Mouse (Mus musculus) hindbrain, embryonic 11.5 days (tissue): ENCODE measurements at regions not wholly inside any gene's neighbourhood (a gene's known extent, or its start where the extent isn't known, plus 50 kb on each side); places are given as distances from the start of the nearest gene placed in this dataset.

ENCODE experiments used
- ATAC-seq: fragments of 200-750 bp; cut with Nextera tagmentation; 2 replicates; pipeline ENCODE4 v1.8.0; 2017; ENCODE audit warnings: mild to moderate bottlenecking, moderate TSS enrichment, moderate library complexity; ENCODE audit not compliant: low FRiP score
- DNase-seq: peaks from one replicate; pipeline ENCODE4 v3.0.0-alpha.2; 2015; ENCODE audit warnings: low spot score
- H3K27ac ChIP-seq: fragments of 300-500 bp; sonication (generic); 2 replicates; pipeline ENCODE4 v1.5.1; 2014; ENCODE audit warnings: mild to moderate bottlenecking, low read depth, low read length
- H3K27me3 ChIP-seq: fragments of 300-500 bp; sonication (generic); 2 replicates; pipeline ENCODE4 v1.6.1; 2014; ENCODE audit warnings: mild to moderate bottlenecking, low read length, moderate library complexity, mixed read lengths; ENCODE audit not compliant: control insufficient read depth, insufficient read depth
- H3K36me3 ChIP-seq: fragments of 300-500 bp; sonication (generic); 2 replicates; pipeline ENCODE4 v1.6.1; 2014; ENCODE audit warnings: mild to moderate bottlenecking, low read length, moderate library complexity, mixed read lengths; ENCODE audit not compliant: control insufficient read depth, insufficient read depth
- H3K4me1 ChIP-seq: fragments of 300-500 bp; sonication (generic); replicated peaks from 2 replicates; pipeline ENCODE4 v1.6.1; 2014; ENCODE audit warnings: low read length, mixed read lengths; ENCODE audit not compliant: control insufficient read depth, insufficient read depth
- H3K4me2 ChIP-seq: fragments of 300-500 bp; sonication (generic); replicated peaks from 2 replicates; pipeline ENCODE4 v1.6.1; 2014; ENCODE audit warnings: mild to moderate bottlenecking, low read depth, low read length
- H3K4me3 ChIP-seq: fragments of 300-500 bp; sonication (generic); 2 replicates; pipeline ENCODE4 v1.5.1; 2014; ENCODE audit warnings: low read depth, low read length
- H3K9ac ChIP-seq: fragments of 300-500 bp; sonication (generic); 2 replicates; pipeline ENCODE4 v1.6.1; 2014; ENCODE audit warnings: low read depth, low read length
- H3K9me3 ChIP-seq: fragments of 300-500 bp; sonication (generic); 2 replicates; pipeline ENCODE4 v1.6.1; 2016; ENCODE audit warnings: low read length; ENCODE audit not compliant: control insufficient read depth
- WGBS: fragments of 180-500 bp; shearing (Covaris S2); extraction: QIAGEN DNeasy Blood & Tissue Kit; methylation state at CpG from one replicate; pipeline ENCODE4 v1.1.7; 2014; 5-methylcytosine and 5-hydroxymethylcytosine counted together

GRCm38 (mm10) chr9:85088556-85089338, 223.8 kb upstream of the Gm11114 start:
- WGBS = 86% methylated on average over 6 of the region's 6 CpGs
- no peak overlapping the region for H3K4me2 ChIP-seq
- DNase-seq (no peak), ATAC-seq (no peak)
- H3K9ac ChIP-seq = no peak overlapping the region
- no peaks in the 10 kb centered on the region for H3K4me1 ChIP-seq
- no peaks in the 10 kb centered on the region for H3K36me3 ChIP-seq
- no peaks in the 10 kb centered on the region for H3K27me3 ChIP-seq
- no peaks in the 10 kb centered on the region for H3K9me3 ChIP-seq
- H3K4me3 ChIP-seq = no peak overlapping the region
- H3K27ac ChIP-seq = no peak overlapping the region

- H3K27ac ChIP-seq = no peak overlapping the region
- H3K27me3 ChIP-seq = no peaks in the 10 kb centered on the region
- no peaks in the 10 kb centered on the region for H3K4me1 ChIP-seq
- H3K9ac ChIP-seq = no peak overlapping the region
- no peaks in the 10 kb centered on the region for H3K9me3 ChIP-seq
- DNase-seq (no peak), ATAC-seq (no peak)
- no peak overlapping the region for H3K4me3 ChIP-seq
- WGBS = 77% methylated on average over 10 of the region's 10 CpGs
- H3K4me2 ChIP-seq = no peak overlapping the region
- H3K36me3 ChIP-seq = no peaks in the 10 kb centered on the region
These were observed 222.3 kb upstream of the Gm11114 start for GRCm38 (mm10) chr9:85090297-85090696.

GRCm38 (mm10) chr9:85095234-85095633, 217.3 kb upstream of the Gm11114 start:
- no peaks in the 10 kb centered on the region for H3K9me3 ChIP-seq
- no peak overlapping the region for H3K27ac ChIP-seq
- H3K4me2 ChIP-seq = no peak overlapping the region
- H3K36me3 ChIP-seq = no peaks in the 10 kb centered on the region
- no peak overlapping the region for H3K4me3 ChIP-seq
- DNase-seq = no peak
- H3K4me1 ChIP-seq = no peaks in the 10 kb centered on the region
- ATAC-seq = no peak
- no peak overlapping the region for H3K9ac ChIP-seq
- no peaks in the 10 kb centered on the region for H3K27me3 ChIP-seq
- 97% methylated on average over 3 of the region's 3 CpGs for WGBS

DNA sequence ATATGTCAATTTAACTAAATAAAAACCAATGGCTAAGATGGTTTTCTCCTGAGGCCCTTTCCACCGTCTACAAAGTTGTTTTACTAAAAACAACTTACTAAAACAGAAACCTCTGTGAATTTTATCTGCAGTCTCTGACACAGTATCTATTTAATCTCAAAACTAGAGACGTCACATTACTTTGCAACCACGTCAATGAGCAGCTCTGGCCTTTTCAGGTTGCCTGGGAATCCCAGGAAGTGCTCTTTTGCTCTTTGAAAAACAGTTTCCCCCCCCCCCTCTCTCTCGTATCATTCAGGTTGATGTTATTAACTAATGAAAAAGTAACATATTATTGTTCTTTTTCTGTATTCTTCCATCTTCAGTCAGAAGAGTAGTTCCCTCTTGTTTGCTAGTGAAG, 216.1 kb upstream of the Gm11114 start:
- no peaks in the 10 kb centered on the region for H3K4me1 ChIP-seq
- WGBS = 80% methylated on average over 4 of the region's 4 CpGs
- H3K27ac ChIP-seq = no peak overlapping the region
- no peaks in the 10 kb centered on the region for H3K27me3 ChIP-seq
- H3K9me3 ChIP-seq = no peaks in the 10 kb centered on the region
- no peak overlapping the region for H3K4me2 ChIP-seq
- no peak for DNase-seq
- ATAC-seq = no peak
- no peak overlapping the region for H3K9ac ChIP-seq
- H3K36me3 ChIP-seq = no peaks in the 10 kb centered on the region
- H3K4me3 ChIP-seq = no peak overlapping the region

DNA sequence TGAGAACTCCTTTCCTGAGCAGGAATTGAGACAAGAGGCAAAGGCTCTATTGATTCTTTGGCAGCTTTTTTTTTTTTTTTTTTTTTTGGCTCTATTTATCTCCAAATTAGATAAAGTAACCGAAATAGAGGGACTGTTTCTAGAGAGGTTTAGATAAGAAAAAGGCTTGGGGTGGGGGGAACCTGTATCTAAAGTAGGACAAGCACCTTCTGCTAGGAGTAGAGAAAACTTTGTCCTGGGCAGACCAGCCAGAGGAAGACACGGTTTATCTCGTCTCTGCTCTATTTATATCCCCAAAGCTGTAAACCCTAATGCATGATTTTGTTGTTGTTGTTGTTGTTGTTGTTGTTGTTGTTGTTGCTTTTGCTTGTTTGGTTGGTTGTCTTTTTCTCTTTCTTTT, 199.6 kb upstream of the Gm11114 start:
- H3K27me3 ChIP-seq = no peaks in the 10 kb centered on the region
- DNase-seq (no peak), ATAC-seq (no peak)
- no peaks in the 10 kb centered on the region for H3K9me3 ChIP-seq
- WGBS = 91% methylated on average over 3 of the region's 3 CpGs
- no peak overlapping the region for H3K4me3 ChIP-seq
- H3K4me1 ChIP-seq = no peaks in the 10 kb centered on the region
- no peaks in the 10 kb centered on the region for H3K36me3 ChIP-seq
- H3K27ac ChIP-seq = no peak overlapping the region
- H3K9ac ChIP-seq = no peak overlapping the region
- no peak overlapping the region for H3K4me2 ChIP-seq

GRCm38 (mm10) chr9:85114234-85114633, 198.3 kb upstream of the Gm11114 start:
- H3K4me1 ChIP-seq = no peaks in the 10 kb centered on the region
- 62% methylated on average over 2 of the region's 2 CpGs for WGBS
- no peaks in the 10 kb centered on the region for H3K9me3 ChIP-seq
- ATAC-seq (no peak), DNase-seq (no peak)
- H3K4me3 ChIP-seq = no peak overlapping the region
- H3K9ac ChIP-seq = no peak overlapping the region
- no peak overlapping the region for H3K4me2 ChIP-seq
- H3K27me3 ChIP-seq = no peaks in the 10 kb centered on the region
- H3K36me3 ChIP-seq = no peaks in the 10 kb centered on the region
- H3K27ac ChIP-seq = no peak overlapping the region

DNA sequence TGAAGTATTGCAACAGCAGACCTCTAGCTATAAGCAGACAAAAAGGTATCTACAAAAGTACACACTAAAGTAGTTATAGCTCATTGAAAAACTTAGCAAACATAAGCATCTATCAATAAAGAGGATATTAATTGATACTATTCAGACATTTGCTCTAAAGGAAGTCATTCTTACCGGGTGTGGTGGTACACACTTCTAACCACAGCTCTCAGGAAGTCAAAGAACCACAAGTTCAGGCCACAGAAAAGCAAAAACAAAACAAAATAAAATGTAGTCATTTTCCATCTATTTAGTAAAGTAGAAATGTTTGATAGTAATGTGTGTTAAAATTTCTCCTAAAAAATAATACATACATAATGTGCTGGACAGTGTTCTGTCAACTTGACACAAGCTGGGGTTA, 192.5 kb upstream of the Gm11114 start:
- Histone ChIP-seq H3K27ac (no peak overlapping the region), H3K9me3 (no peaks in the 10 kb centered on the region), H3K4me2 (no peak overlapping the region), H3K36me3 (no peaks in the 10 kb centered on the region), H3K27me3 (no peaks in the 10 kb centered on the region), H3K4me1 (no peaks in the 10 kb centered on the region), H3K4me3 (no peak overlapping the region), H3K9ac (no peak overlapping the region)
- ATAC-seq (no peak), DNase-seq (no peak)
- WGBS = 88% methylated on average over 1 of the region's 1 CpGs

DNA sequence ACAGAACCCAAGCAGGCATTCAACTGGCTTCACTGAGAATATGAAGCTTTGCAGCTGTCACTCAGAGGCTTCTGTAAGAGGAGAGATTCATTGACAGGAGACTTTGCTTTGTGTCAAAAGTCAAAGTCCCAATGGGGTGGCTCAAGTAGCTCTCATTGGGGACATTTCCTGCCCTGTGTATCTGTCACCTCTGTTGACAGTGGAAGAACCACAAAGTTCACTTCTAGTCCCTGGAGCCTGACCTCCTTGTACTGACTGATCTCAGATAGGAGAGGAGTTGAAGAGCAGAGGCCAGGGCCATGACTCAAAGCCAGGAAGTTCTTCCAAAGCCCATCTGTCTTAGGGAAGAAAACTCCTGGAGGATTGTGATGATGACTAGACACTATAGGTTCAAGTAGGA, 191.5 kb upstream of the Gm11114 start:
- Histone ChIP-seq H3K9me3 (no peaks in the 10 kb centered on the region), H3K4me2 (no peak overlapping the region), H3K4me3 (no peak overlapping the region), H3K27ac (no peak overlapping the region), H3K4me1 (no peaks in the 10 kb centered on the region), H3K36me3 (no peaks in the 10 kb centered on the region), H3K9ac (no peak overlapping the region), H3K27me3 (no peaks in the 10 kb centered on the region)
- no peak for DNase-seq
- ATAC-seq = no peak

DNA sequence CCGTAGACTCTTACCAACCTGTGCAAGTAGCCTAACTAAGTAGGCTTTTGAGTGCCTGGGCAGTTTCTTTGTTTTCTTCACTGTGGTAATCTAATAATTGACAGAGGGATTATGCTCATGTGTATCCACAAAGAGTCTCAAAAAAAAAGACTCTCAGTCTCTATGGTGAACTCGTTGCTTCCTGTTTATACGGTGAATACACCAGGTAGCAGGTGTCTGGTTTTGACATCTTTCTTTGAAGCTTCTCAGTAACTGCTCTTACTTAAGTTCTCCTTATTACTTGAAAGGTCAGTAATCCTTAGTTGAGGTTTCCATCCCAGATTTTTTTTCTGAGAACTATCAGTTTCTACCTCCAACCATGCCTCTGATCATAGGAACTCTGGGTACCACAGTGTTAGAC, 188.9 kb upstream of the Gm11114 start:
- DNase-seq (no peak), ATAC-seq (no peak)
- Histone ChIP-seq H3K36me3 (no peaks in the 10 kb centered on the region), H3K9ac (no peak overlapping the region), H3K4me2 (no peak overlapping the region), H3K4me3 (no peak overlapping the region), H3K4me1 (no peaks in the 10 kb centered on the region), H3K27ac (no peak overlapping the region), H3K9me3 (no peaks in the 10 kb centered on the region), H3K27me3 (no peaks in the 10 kb centered on the region)
- WGBS = 83% methylated on average over 3 of the region's 3 CpGs
